Mouse (Mus musculus) ES-Bruce4 (cell line): Measurements from ENCODE around the gene Tbx18. TPM values are rescaled to one million over a fixed set of nuclear protein-coding genes. Genes with fewer than 3 reads are reported as not detected.

Source experiments
- H3K27ac ChIP-seq: 2 replicates; pipeline ENCODE4 v1.5.1; 2012; ENCODE audit warnings: low read length, inconsistent platforms; ENCODE audit not compliant: insufficient read depth
- H3K27me3 ChIP-seq: 2 replicates; pipeline ENCODE4 v1.6.1; 2012; ENCODE audit warnings: mild to moderate bottlenecking, low read length, inconsistent platforms; ENCODE audit not compliant: control insufficient read depth, poor library complexity, insufficient read depth, severe bottlenecking
- H3K36me3 ChIP-seq: 2 replicates; pipeline ENCODE4 v1.6.1; 2012; ENCODE audit warnings: inconsistent platforms, mild to moderate bottlenecking, low read length, moderate library complexity; ENCODE audit not compliant: control insufficient read depth, poor library complexity, insufficient read depth, severe bottlenecking
- H3K4me1 ChIP-seq: one replicate; pipeline ENCODE4 v1.8.1; 2011; ENCODE audit warnings: low read length; ENCODE audit not compliant: control insufficient read depth, insufficient read depth
- H3K4me3 ChIP-seq: 2 replicates; pipeline ENCODE4 v1.5.1; 2011; ENCODE audit warnings: low read depth, mild to moderate bottlenecking, low read length
- H3K9ac ChIP-seq: 2 replicates; pipeline ENCODE4 v1.6.1; 2012; ENCODE audit warnings: low read depth, mild to moderate bottlenecking, inconsistent platforms; ENCODE audit not compliant: poor library complexity, severe bottlenecking
- H3K9me3 ChIP-seq: replicated peaks from 2 replicates; pipeline ENCODE4 v1.6.1; 2012; ENCODE audit warnings: mild to moderate bottlenecking, low read length, inconsistent platforms; ENCODE audit not compliant: control insufficient read depth, poor library complexity, insufficient read depth, severe bottlenecking
- CTCF ChIP-seq: IDR thresholded peaks from one replicate; pipeline ENCODE4 v1.8.1; 2011; ENCODE audit warnings: low read depth, low read length
- EP300 ChIP-seq: IDR thresholded peaks from 2 replicates; pipeline ENCODE4 v1.6.1; 2011; ENCODE audit warnings: low read depth, low read length; ENCODE audit not compliant: insufficient read depth
- POLR2A ChIP-seq: IDR thresholded peaks from one replicate; pipeline ENCODE4 v1.8.1; 2011; ENCODE audit warnings: low read length; ENCODE audit not compliant: insufficient read depth
- polyA plus RNA-seq: library from polyadenylated mRNA; stranded (reverse); fragments of >200 nt; gene quantifications from 2 replicates; pipeline ENCODE4 v1.2.4, GENCODE M21; 2011; ENCODE audit warnings: low read depth; ENCODE audit not compliant: missing spikeins, insufficient read depth, insufficient read length

Gene Tbx18
- not detected in 2 replicates for polyA plus RNA-seq

GRCm38 (mm10) chr9:87730961-87731535, at the start of gene Tbx18:
Gene Tbx18 (minus strand): TSS chr9:87731260.
- TF ChIP-seq CTCF (peak; percentile 45), EP300 (no peak)
- H3K4me3 ChIP-seq: peak within 1 kb of the TSS; percentile 65
- peak within 1 kb of the TSS; percentile 63 for H3K9ac ChIP-seq
- H3K9me3 ChIP-seq: no peaks in the 10 kb centered on the region
- no peak within 1 kb of the TSS for H3K27ac ChIP-seq
- H3K4me1 ChIP-seq: no peaks in the 10 kb centered on the region
- no peaks in the 10 kb centered on the region for H3K36me3 ChIP-seq
- peaks cover 42% of the 10 kb centered on the region for H3K27me3 ChIP-seq

DNA sequence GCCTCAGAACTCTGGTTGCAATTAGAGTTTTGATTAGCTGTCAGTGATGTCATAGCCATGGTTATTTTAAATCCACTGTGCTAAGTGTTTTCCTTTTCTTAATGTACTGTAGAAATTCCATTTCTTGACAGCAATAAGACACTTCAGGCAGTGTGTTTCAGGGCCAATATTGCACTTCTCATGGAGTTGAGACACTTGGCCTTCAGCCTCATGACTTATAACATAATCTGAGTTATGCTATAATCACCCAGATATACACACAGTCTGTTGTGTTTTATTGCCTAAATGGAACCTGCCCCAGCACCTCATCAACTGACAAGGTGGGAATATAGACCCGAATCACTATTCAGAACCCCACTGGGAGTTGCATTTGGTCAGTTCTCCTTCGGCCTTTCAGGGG, 42.9 kb upstream of the Tbx18 start:
- no peak for TF ChIP-seq POLR2A
- TF ChIP-seq EP300: no peak
- no peak for TF ChIP-seq CTCF

GRCm38 (mm10) chr9:87755621-87756020, 24.6 kb upstream of the Tbx18 start:
- no peak overlapping the region for H3K27ac ChIP-seq
- no peaks in the 10 kb centered on the region; the same call in none of the 2 replicates for H3K9me3 ChIP-seq
- H3K36me3 ChIP-seq: no peaks in the 10 kb centered on the region
- no peak overlapping the region for H3K9ac ChIP-seq
- no peaks in the 10 kb centered on the region for H3K4me1 ChIP-seq
- no peak overlapping the region for H3K4me3 ChIP-seq
- no peaks in the 10 kb centered on the region for H3K27me3 ChIP-seq
- no peak for TF ChIP-seq POLR2A
- no peak for TF ChIP-seq CTCF
- no peak for TF ChIP-seq EP300

More for the DNA sequence above, 42.9 kb upstream of the Tbx18 start:
- Histone ChIP-seq H3K27ac (no peak overlapping the region), H3K36me3 (no peaks in the 10 kb centered on the region), H3K9me3 (no peaks in the 10 kb centered on the region), H3K4me3 (no peak overlapping the region), H3K4me1 (no peaks in the 10 kb centered on the region), H3K27me3 (no peaks in the 10 kb centered on the region), H3K9ac (no peak overlapping the region)

DNA sequence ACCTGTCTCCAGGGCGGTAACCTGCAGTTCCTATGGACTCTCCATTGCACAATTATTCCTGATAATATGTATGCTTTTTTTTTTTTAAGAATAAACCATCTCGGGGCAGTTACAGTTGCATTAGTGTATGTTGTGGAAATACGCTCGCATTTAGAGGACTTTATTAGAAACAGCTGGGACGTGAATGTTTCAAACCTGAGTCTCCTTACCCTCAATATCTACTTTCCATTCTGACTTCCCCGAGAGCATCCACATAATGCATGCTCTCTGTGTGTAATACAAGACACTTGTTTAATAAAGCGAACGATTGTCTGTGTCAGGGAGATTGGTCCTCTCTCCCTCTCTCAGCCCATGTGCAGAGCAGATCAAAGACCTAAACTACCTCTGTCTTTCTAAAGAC, 10.5 kb upstream of the Tbx18 start:
- H3K36me3 ChIP-seq: no peaks in the 10 kb centered on the region
- no peaks in the 10 kb centered on the region for H3K4me1 ChIP-seq
- H3K4me3 ChIP-seq: no peak overlapping the region
- H3K9me3 ChIP-seq: no peaks in the 10 kb centered on the region; the same call in 1 of the 2 replicates
- peaks cover 12% of the 10 kb centered on the region for H3K27me3 ChIP-seq
- no peak overlapping the region for H3K9ac ChIP-seq
- TF ChIP-seq CTCF (no peak), EP300 (no peak), POLR2A (no peak)
- no peak overlapping the region for H3K27ac ChIP-seq

DNA sequence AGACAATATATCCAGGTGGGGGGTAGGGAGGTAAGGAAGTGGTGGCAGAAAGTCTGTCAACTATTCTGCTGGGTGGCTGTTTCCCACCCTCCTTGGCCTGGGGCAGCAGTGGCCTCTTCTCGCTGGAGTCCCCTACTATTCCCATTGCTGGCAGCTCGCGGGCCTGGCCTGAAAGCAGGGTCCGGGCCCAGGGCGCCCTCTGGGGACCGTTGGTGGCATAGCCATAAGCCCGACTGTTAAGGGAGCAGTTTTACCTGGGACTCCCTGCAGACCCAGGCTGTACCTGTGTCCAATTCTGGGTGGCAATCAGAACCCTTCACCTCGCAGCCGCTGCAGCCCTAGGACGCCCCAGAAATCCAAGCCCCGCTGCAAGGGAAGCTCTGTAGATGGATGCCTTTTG, 9.6 kb upstream of the Tbx18 start:
- Histone ChIP-seq H3K4me3 (peak overlapping the region; percentile 48), H3K27me3 (peaks cover 16% of the 10 kb centered on the region), H3K9me3 (no peaks in the 10 kb centered on the region), H3K4me1 (no peaks in the 10 kb centered on the region), H3K36me3 (no peaks in the 10 kb centered on the region), H3K27ac (no peak overlapping the region), H3K9ac (no peak overlapping the region)
- no peak for TF ChIP-seq EP300
- TF ChIP-seq CTCF: peak; percentile 69

- H3K27ac ChIP-seq: no peak overlapping the region
- H3K36me3 ChIP-seq: no peaks in the 10 kb centered on the region
- no peaks in the 10 kb centered on the region for H3K4me1 ChIP-seq
- peaks cover 16% of the 10 kb centered on the region for H3K27me3 ChIP-seq
- H3K9ac ChIP-seq: 0 out of 2 replicates have a peak overlapping the region, but pooled peaks have one; percentile 15
- H3K4me3 ChIP-seq: peak overlapping the region; percentile 48
- H3K9me3 ChIP-seq: no peaks in the 10 kb centered on the region
- TF ChIP-seq EP300 (no peak), POLR2A (no peak), CTCF (no peak)
These were observed 9.2 kb upstream of the Tbx18 start for GRCm38 (mm10) chr9:87740241-87740645.
